Mouse (Mus musculus) cerebellum, postnatal 36 days (tissue): ENCODE results near the gene Elane.

ENCODE experiments used
- DNase-seq, 2 experiments: peaks; one replicate each; pipeline ENCODE4 v3.0.0; 2021 to 2022; ENCODE audit warnings: mixed read lengths in 2 of 2

The Elane gene

DNA sequence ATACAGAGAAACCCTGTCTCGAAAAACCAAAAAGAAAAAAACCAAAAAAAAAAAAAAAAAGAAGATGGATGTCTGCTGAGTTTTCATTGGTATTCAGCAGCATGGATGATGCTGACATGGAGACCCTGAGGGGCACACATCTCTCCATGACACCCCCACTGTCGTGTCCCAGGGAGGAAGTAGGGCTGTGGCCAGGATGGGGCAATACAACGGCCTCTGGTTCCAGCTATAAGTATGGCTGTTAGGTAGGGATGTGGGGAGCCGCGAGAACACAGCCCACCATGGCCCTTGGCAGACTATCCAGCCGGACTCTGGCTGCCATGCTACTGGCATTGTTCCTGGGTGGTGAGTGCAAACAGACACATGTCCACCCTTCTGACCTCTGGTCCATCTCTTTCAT, at the start of gene Elane:
TSS of gene Elane (plus strand) at position 194 of the 400 bp plus-strand sequence.
- DNase-seq = no peak

DNA sequence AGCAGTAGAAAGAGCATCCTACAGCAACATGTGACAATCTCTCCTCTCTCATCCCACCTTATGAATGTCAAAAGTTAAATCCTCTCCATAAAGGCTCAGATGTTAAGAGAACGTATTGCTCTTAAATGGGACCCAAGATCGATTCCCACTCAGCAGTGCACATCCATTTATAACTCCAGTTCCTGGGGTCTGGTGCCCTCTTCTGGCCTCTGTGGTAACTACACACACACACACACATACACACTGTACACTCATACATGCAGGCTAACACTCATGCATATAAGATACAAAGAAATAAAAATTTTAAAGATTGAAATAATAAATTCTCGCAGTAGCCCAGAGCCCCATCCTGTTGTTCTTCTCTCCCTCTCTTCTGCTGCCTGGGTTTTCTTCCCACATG, 49.1 kb upstream of the Elane start:
- DNase-seq = no peak

DNA sequence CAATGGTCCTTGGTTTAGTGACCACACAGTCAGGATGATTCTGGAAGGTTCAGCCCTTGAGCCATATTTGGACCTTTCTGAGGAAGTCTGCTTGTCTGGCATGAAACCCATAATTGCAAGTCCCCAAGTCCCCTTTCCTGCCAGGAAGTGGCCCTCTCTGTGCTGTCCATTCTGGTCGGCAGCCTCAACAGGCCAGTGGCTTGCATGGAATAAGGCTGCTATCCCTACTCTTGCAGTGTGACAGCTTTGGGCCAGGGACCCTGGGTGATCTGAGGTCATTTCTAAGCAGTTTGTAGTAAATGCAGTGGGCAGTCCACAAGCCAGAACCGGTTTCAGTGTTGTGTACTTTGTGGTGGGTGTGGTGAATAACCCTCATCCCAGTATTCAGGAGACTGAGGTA, 47.9 kb upstream of the Elane start:
- no peak for DNase-seq

DNA sequence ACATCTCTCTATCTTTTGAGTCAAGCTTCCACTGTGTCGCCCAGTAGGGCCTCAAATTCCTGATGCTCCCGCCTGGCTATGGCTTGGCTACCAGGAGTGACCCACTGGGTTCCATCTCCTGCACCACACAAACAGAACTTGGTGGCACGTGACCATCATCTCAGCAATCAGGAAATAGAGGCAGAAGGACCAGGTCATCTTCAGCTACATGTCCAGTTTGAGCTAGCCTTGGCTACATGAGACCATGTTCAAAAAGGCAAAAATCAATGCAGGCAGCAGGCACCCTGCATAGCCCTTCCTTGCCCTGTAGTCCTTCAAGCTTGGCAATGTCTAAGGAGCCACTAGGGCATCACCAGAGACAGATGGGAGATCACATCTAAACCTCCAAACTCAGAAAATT, 46.0 kb upstream of the Elane start:
- DNase-seq = no peak

DNA sequence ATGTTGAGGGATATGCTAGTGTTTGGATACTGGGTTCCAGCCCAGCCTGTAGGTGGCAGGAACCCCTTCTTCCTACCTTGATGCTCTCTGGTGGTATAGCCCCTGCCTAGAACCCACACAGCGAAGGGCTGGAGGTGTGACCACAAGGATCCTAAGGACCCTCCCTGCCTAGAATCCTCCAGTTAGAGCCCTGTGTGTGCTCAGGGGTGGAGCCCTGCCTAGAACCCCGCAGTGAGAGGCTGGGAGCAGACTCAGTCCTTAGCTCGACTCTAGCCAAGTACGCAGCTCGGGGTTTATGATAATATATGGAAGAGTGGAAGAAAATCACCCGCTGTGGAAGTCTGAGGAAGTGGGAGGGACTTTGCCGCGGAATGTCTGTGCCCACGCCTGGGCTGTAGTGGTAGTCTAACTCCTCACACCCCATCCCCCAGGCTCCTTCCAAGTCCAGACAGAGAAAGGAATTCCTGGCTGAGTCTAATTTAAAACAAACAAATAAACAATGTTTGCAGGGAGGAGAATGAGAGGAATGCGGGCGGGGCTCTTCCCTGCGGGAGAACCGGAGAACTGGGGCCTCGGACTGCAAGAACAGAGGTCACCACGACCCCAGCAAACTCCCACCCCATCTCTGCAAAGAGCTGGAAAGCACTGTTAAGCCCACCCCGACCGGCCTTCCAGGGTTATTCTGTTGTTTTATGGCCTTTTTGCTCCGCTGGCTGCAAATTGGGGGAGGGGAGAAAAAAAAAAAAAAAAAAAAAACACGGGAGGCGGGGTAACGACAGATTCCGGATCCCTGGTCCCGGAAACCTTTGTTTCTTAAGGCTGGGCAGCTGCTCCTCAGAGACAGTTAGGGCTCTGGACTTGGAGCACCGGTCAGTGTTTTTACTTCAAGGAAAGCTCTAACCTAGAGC, 45.1 kb upstream of the Elane start:
- DNase-seq = peak; percentile 61 to 62

DNA sequence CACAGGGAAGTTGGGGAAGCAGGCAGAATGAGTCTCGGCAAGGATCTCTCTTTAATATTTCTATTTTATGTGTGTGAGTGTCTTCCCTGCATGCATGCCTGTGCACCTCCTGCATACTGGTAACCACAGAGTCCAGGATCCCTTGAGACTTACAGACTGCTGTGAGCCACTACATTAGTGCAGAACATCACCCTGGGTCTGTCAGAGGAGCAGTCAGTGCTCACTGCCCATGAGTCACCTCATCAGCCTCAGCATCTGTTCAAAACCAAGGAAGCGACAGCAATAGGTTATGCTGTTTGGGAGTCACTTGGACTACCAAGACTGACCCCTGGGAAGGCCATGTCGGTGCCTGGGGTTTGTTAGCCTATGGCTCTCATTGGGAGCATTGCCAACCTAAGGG, 43.7 kb upstream of the Elane start:
- DNase-seq = no peak

DNA sequence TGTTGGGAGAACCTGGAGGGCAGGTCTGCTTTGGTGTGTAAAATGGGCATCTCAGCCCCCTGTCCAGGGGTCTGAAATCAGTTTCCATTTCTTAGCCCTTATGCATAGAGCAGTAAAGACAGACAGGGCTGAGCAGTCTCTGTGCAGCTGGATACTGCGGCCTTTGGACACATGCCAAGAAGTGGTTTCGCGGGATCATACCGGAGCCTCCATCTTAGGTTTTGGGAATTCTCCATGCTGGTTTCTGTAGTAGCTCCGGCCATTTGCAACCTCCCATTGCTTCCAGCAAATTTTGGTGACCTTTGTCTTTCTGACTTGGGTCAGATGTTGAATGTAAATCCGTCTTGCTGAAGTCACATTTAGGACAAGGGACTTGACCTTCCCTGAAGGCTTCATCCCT, 42.6 kb upstream of the Elane start:
- no peak for DNase-seq

DNA sequence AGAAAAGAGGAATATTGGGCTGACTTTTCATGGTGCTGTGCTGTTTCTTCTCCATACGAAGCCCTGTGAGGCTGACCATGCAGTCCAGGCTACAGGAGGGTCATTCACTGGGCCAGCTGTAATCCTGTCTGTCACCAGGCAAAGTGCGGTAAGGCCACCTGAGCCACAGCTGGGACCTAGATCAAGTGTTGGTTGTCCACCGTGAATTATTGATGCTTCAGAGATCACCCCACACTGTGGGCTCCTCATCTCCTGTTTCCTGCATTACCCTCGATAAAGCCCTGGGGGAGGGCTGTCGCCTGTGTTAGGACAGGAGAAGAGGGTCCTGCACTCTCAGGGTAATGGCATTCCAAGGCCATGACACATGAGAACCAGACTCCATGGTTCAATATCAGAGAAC, 39.5 kb upstream of the Elane start:
- DNase-seq = no peak

DNA sequence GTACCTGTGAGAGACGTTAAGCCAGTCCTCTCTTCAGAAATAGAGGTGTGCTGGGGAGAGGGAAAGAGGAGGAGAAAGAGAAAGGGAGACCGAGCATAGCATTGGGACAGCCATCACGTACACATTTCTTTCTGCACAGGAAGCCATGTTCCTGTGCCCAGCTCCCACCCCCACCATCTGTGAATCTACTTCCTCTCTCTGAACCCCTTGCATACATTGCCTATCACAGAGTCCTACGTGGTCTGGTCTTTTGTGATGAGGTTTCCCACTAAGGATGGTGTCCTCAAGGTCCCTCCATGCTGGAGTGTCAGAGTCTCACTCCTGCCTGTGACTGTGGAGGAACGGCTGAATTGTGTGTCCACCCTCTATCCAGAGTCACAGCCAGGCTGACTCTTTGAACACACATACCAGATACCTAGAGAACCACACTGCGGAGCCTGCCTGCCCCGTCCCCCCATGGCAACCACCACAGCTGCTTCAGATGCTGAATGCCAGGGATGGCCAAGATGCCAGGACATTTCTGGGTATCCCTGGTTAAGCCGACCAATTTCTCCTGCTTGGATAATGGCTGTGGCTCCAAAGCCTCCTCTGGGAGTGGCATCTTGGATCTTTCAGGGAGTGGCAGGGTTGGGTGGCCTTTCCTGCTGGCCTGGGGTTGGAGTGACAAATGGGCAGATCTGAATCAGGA, 36.0 kb upstream of the Elane start:
- DNase-seq = no peak

DNA sequence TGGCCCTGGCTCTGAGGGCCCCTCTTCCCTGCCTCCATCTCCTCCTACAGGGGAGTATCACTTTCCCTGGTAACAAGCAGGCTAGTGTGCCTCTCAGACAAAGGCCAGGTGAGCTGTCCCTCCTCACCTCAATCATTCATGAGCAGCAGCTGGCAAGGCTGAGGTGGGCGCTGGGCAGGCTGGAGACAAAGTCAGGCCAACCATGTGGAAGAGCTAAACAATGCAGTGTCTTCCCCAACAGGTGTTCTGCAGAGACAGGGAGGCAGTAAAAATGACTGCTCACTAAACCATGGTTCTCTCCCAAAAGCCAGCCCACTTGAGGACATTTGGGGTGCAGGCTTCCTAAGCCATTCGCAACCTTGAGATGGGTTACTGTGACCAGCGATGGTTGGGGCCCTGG, 34.4 kb upstream of the Elane start:
- DNase-seq = no peak

DNA sequence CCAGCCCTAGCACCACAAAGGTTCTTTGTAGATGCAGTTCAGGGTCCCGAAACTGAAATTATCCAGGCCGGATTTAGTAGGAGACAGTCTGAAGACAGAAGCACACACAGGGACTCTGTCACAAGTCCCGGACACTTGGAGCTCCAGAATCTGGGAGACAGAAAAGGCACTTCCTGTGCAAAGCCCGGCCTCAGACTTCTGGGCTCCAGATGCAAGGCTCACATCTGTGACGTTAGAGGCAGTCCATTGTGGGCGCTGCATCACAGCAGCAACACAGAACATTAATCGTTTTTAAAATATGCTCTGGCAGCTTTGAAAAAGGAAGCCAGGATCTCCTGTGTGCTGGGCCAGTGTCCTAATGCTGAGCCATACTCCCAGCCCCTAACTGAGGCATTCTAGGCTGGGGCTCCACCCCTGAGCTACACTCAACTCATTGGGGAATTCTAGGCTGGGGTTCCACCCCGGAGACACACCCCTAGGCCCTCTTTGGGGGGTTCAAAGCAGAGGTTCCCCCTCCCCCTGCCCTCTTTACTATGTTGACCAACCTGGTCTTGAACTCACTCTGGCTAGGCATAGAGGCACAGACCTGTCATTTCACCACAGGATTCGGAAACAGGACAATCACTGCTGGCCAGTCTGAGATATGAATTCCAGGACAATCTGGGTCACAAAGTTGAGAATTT, 33.8 kb upstream of the Elane start:
- DNase-seq = no peak

DNA sequence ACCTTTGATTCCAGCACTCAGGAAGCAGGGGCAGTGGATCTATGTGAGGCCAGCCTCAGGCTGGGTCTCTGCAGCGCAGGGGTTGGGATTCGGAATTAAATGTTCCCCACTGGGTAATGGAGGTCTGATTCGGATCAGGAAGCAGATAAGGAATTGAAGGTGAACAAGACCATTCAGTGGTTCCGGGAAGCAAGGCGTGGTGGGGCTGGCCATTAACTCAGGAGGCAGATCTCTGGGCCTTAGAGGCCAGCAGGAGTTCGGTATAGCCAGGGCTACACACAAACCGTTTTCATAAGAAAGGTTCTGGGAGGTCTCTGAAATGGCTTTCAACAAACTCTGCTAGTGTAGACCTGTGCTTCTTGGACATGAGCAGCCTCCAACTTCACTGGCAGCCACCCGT, 33.2 kb upstream of the Elane start:
- no peak for DNase-seq

DNA sequence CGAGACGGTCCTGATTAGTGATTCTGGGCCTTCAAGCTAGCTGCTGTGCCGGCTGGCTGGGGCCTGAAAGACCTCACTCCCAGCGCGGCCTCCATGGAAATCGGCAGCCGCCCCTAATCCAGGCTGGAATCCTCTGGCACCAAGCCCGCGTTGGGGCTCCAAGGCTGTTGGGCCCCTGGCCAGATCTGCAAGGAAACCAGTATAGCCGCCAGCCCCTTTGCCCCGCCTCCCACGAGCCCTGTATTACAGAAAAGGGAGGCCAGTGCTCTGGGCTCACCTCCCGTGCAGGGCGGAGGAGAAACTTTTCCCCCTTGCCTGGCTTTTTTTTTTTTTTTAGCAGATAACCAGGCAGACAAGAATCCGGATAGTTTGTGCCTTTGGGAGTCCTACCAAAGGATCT, 32.7 kb upstream of the Elane start:
- DNase-seq = peak; percentile 82 to 84

DNA sequence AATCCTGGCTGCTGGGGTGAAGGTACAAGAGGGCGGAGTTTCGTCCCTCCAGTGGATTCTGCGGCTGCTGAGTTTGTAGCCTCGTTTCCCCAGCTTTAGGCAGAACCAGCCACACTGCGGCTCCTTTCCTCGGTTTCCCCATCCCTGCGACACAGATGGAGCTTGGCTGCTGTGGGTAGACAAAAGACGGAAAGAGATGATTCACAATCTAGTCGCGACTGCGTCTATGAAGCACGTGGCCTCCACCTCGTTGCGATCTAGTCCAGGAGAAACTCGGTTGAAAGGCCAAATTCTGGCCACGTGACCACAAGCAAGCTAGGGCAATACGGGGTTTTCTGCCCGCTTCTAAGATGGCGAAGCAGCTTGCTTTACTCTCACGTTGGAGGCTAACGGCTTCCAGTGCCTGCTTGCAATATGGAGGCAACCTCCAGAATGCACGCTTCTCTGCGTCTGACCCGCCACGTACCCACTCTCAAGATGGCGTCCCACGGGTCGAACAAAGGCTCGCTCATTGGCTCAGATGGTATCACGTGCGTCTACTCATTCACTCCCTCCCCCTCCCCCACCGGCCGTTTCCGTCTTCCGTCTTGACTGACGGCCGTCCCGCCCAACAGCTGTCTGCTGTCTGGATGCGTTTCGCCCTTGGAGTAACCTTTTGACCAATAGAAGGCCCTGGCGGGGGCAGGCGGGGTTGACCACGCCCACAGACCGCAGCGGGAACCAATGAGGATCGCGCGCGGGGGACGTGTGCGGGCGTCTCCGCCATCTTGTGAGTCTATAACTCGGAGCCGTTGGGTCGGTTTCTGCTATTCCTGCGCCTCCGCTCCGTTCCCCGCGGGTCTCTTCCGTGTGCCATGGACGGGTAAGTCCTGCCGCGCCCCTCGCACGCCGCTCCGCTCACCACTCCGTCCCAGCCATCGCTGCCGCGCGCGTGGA, 31.9 kb upstream of the Elane start, which contains the start of gene Ptbp1:
TSS of gene Ptbp1 (plus strand) at position 568 of the 936 bp plus-strand sequence.
- peak; percentile 99 for DNase-seq

DNA sequence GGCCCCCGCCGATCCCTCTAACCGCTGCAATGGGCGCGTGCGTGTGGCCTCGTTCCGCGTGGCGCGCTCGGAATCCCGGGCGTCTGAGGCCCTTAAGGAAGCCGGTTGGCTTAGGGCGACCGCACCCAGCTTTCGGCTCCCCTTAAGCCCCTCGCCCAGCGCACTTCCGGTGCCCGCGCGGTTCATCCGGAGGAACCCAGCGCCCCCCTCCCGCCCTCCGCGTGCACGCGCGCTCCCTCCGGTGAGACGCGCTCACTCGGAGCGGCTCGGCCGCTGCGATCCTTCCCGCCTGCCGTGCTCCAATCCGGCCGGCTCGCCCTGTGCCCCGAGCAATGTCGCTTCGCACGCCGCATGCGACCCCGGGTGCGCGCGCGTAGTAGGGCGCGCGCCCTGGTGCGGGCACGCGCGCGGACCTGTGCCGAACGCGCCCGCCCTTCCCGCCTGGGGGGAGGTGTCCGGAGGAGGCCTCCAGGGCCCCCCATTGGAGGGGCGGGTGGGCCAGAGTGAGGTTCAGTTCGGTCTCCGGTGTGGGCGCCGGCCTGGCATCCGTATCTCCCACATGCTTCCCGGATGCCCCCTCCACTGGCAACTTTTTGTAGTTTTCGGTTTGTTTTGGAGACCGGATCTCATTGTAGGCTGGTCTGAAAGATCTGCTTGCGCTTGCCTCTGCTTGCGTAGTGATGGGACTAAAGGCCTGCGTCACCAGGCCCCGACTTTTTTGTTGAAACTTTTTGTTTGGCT, 31.1 kb upstream of the Elane start:
- peak; percentile 59 to 67 for DNase-seq

DNA sequence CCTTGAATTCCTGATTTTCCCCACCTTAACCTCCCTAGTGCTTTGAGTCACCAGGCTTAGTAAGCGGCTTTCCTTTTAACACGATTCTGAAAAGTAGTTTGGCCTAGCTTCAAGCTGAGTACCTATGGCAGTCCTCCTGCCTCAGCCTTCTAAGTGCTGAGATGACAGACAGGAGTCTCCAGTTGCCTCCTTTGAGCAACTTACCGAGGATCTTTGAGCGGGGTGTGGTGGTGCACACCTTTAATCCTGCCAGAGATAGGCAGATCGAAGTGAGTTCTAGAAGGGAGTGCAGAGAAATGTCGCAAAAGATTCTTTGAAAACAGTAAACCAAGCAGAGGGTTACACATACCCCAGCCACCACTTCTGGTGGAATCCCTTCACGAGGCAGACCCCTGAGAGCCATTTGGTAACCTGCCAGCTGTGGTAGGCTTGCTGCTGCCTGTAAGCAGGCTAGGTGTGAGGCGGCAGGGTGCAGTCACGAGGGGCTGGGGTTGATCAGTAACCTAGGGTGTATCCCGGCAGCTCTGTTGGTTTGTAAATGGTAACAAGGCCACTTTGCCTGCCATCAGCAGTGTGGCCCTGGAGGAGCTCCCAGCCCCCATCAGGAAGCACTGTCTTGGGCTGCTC, 30.4 kb upstream of the Elane start:
- peak in 1 of 2 experiments; percentile 37 for DNase-seq

DNA sequence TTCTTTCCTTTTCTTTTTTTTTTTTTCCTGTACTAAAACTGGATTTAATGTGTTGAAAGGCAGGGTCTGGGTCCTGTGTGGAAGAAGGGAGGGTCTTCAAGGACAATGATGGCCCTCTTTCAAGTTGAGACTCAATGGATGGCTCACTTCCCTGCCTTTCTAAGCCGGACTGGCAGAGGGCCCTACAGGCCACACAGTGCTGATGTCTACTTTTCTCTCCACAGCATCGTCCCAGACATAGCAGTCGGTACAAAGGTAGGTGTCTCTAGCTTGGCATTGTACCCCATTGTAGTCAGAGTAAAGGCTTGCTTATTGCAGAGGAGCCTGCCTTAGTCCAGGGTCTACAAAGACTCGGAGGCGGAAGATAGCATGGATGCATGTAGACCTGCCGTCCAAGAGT, 29.8 kb upstream of the Elane start:
- no peak for DNase-seq

DNA sequence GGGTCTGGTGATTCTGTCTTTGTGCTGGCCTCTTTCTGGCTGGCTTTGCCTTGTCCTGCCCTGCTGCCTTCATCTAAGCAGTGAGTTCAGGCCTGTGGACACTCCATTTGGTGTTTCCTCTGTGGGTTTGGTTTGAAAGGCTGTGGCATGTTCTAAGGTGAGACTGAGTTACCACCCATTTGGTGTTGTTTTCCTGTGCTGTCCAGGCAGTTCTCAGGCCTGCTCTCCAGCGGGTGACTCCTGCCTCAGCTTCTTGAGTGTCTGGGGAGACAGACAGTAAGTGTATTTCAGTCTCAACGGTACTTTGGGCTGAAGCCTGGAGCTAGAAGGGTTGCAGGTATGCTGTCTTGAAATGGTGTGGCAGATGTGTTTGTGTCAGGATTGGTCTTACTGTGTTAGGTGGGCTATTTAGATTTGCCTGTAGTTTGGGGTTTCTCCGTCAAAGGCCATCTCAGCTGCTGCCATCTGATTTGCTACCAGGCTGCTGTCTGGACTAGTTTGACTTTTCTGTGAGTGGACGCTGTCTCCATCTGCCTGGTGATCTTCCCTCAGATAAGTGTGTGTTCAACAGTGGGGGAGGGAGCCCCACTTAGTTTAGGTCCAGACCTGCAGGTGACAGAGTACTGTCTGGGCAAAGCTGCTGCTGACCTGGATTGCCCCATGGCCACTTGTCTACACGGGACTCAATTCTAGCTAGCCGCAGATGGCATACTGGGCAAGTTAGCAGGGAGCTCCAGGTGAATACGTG, 29.2 kb upstream of the Elane start:
- DNase-seq = no peak

DNA sequence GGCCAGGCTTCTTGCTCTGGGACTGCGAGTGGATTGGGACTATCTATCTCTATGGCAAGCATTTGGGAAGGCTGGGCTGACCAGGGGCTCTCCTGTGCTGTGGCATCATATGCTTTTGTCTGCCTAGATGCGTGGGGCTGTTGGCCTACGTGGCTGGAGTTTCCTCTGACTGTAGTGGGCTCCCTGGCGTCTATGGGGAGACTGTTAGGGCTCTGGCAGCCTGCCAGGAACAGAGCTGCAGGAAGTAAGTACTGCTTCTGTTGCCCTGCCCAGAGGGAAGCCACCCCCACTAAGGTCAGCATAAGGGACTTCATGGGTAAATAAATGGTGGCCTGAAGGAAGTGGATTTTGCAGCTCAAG, 28.6 kb upstream of the Elane start:
- peak in 1 of 2 experiments; percentile 43 for DNase-seq

DNA sequence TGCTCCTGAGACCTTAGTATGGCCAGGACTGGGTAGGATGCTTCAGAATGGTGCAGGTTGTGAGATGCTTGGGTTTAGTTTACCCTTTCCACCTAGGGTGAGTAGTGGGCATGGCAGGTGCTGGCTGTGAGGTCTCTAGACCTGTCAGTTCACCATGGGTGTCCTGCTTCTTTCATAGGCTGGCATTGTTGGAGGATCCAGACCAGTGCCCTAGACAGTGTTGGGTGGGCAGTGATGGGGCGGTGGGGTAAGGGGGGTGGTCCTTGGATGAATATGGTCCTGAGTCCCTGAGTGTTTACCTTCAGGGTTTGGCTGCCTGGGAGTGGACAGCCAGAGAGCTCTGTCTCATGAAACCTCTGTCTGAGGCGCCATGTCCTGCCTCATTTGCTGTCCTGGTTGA, 28.2 kb upstream of the Elane start:
- no peak for DNase-seq
